ENCODE assay signal across 26 mouse cellular contexts in the genomic region with DNA sequence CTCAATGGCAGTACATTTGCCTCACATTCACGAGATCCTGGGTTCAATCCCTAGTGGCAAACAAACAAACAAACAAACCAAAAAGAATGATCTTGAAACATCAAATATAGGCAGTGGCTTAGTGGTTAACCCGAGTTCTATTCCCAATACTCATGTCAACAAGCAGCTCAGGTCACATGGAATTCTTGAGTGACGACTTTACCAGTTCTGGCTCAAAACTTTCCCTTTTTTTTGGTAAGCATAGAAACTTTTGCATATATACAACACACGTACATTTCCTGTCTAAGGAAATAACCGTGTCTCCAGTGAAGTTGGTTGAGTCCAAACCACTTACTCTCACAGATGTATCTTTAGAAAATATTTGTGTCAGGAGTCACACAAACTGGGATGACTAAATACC. TPM values are rescaled to one million over a fixed set of nuclear protein-coding genes. Genes with fewer than 3 reads are reported as not detected.
A peak's percentile ranks its signal among the peaks of the same experiment; 100 is the strongest.
DNase-seq lines count a peak whose midpoint lies in the region; ATAC-seq and TF ChIP-seq lines count a peak whose summit lies in the region.
"Had no signal": no experiment of that assay in that cellular context is flagged by ENCODE, and none has a peak within 500 bp of the region (broad histone marks: within the 10 kb centered on the region; RNA-seq: fewer than 3 reads in every experiment).

No protein-coding gene starts in this region.

- H3K27ac ChIP-seq in embryonic fibroblast, embryonic 13.5 days (ENCODE audit: insufficient read depth, low read length): peak overlapping the region; percentile 60
- no peak overlapping the region for H3K27ac ChIP-seq in heart, embryonic 11.5 days (ENCODE audit: low read depth, low read length)
- H3K27ac ChIP-seq in forebrain, postnatal 0 days (ENCODE audit: low read depth, low read length): no peak overlapping the region

- H3K9ac ChIP-seq in heart, embryonic 11.5 days (ENCODE audit: low read depth, low read length): no peak overlapping the region
- no peak overlapping the region for H3K9ac ChIP-seq in forebrain, postnatal 0 days

- TF ChIP-seq POLR2A in embryonic fibroblast, embryonic 13.5 days (IDR thresholded peaks at IDR 0.05; ENCODE audit: low read depth, low read length): no peak

- H3K36me3 ChIP-seq in heart, embryonic 11.5 days (ENCODE audit: control insufficient read depth, insufficient read depth, low read length): peaks cover 5% of the 10 kb centered on the region; the same call in 1 of the 2 replicates
- H3K36me3 ChIP-seq in forebrain, postnatal 0 days (ENCODE audit: insufficient read depth): peaks cover 12% of the 10 kb centered on the region; the same call in 1 of the 2 replicates

- peaks cover 5% of the 10 kb centered on the region for H3K4me1 ChIP-seq in embryonic fibroblast, embryonic 13.5 days (ENCODE audit: control insufficient read depth, insufficient read depth, low read length)
- no peaks in the 10 kb centered on the region for H3K4me1 ChIP-seq in heart, embryonic 11.5 days (ENCODE audit: control insufficient read depth, insufficient read depth, low read length)
- no peaks in the 10 kb centered on the region for H3K4me1 ChIP-seq in forebrain, postnatal 0 days (ENCODE audit: insufficient read depth)

- TF ChIP-seq CTCF in embryonic fibroblast, embryonic 13.5 days (IDR thresholded peaks at IDR 0.05; ENCODE audit: borderline replicate concordance, insufficient read depth, low read length): no peak
- no peak for TF ChIP-seq CTCF in forebrain, postnatal 0 days (IDR thresholded peaks at IDR 0.05; ENCODE audit: low read depth)

- no peaks in the 10 kb centered on the region for H3K9me3 ChIP-seq in heart, embryonic 11.5 days (replicated peaks; ENCODE audit: control insufficient read depth, low read length)
- H3K9me3 ChIP-seq in forebrain, postnatal 0 days (ENCODE audit: low read length): no peaks in the 10 kb centered on the region
- H3K9me3 ChIP-seq: G1E had no signal

- intact Hi-C loops in left cerebral cortex, postnatal 10 days (cut with DNase I): no loop called here

- DNase-seq in 3T3-L1 (ENCODE audit: low read depth, low spot score) (peak; percentile 68), NIH3T3 (ENCODE audit: low read depth) (peak; percentile 52)
- DNase-seq in fibroblast of lung, adult 2 months (ENCODE audit: low read depth): peak; percentile 4
- no peak for DNase-seq in left cerebral cortex, postnatal 10 days (ENCODE audit: extremely low spot score in 1 of 2, low spot score in 2 of 2)
- no peak for DNase-seq in adrenal gland, postnatal 25 days
- no peak for DNase-seq in forebrain, postnatal 0 days
- DNase-seq: adrenal gland, adult 2 months; adrenal gland, adult 8-10 months; adrenal gland, postnatal 10 days; adrenal gland, postnatal 14 days; adrenal gland, postnatal 36 days; B cell, adult 2 months; cerebellum, adult 11 months; cerebellum, adult 11-12 months; cerebellum, adult 18-20 months; cerebellum, adult 2 months; cerebellum, adult 8-10 months had no signal

- no peak for ATAC-seq in heart, embryonic 11.5 days (replicated peaks; ENCODE audit: insufficient number of reproducible peaks, low FRiP score, low TSS enrichment)
- ATAC-seq in forebrain, postnatal 0 days: no peak
- ATAC-seq: activated CD4-positive, CD25-positive, alpha-beta regulatory T cell, adult 4 months; CD4-positive, CD25-positive, alpha-beta regulatory T cell, adult 4 months; Patski had no signal

- WGBS in heart, embryonic 11.5 days (ENCODE audit: insufficient replicate concordance): 77% methylated on average over 5 of the region's 5 CpGs
- WGBS in forebrain, postnatal 0 days: 84% methylated on average over 5 of the region's 5 CpGs

- H3K27me3 ChIP-seq in heart, embryonic 11.5 days (ENCODE audit: control insufficient read depth, insufficient read depth, low read length): no peaks in the 10 kb centered on the region
- no peaks in the 10 kb centered on the region for H3K27me3 ChIP-seq in forebrain, postnatal 0 days (ENCODE audit: insufficient read depth, low read length)
- H3K27me3 ChIP-seq: CH12.LX, Patski had no signal

- H3K4me3 ChIP-seq in embryonic fibroblast, embryonic 13.5 days (ENCODE audit: insufficient read depth, low read length): no peak overlapping the region
- no peak overlapping the region for H3K4me3 ChIP-seq in heart, embryonic 11.5 days (ENCODE audit: low read depth, low read length)
- no peak overlapping the region for H3K4me3 ChIP-seq in forebrain, postnatal 0 days (ENCODE audit: low read depth, low read length)

- H3K4me2 ChIP-seq in heart, embryonic 11.5 days: no peak overlapping the region
- no peak overlapping the region for H3K4me2 ChIP-seq in forebrain, postnatal 0 days (ENCODE audit: low read depth)

RNA-seq across cellular contexts. Expression of a gene that starts 20.2 kb away (rescaled TPM):
- 64.8 and 86.4 TPM in 2 replicates for polyA plus RNA-seq in embryonic fibroblast, embryonic 13.5 days (2011; ENCODE audit: insufficient read length, low read depth, missing spikeins)
- total RNA-seq in left cerebral cortex, postnatal 10 days (2021): 100 to 1,000 TPM; 100 TPM
- 34.0 and 45.7 TPM in 2 replicates for polyA plus RNA-seq in heart, embryonic 11.5 days (2014; fragmentation: Nextera tagmentation; extraction: Ambion mirVana)
- total RNA-seq in adrenal gland, postnatal 25 days (2021): 76.8 and 97.2 TPM in 2 replicates
- 44.9 and 54.4 TPM in 2 replicates for total RNA-seq in forebrain, postnatal 0 days (2014; rRNA removed)
- 29.7 and 41.9 TPM in 2 replicates for polyA plus RNA-seq in forebrain, postnatal 0 days (2015; fragmentation: Nextera tagmentation; extraction: Ambion mirVana)

RNA-seq across cellular contexts. Expression of a gene that starts 24.4 kb away (rescaled TPM):
- not detected in 2 replicates for polyA plus RNA-seq in embryonic fibroblast, embryonic 13.5 days (2011; ENCODE audit: insufficient read length, low read depth, missing spikeins)
- not detected for total RNA-seq in left cerebral cortex, postnatal 10 days (2021)
- polyA plus RNA-seq in heart, embryonic 11.5 days (2014; fragmentation: Nextera tagmentation; extraction: Ambion mirVana): 0.26 TPM in 1 of 2 replicates, not detected in the other
- not detected in 2 replicates for total RNA-seq in adrenal gland, postnatal 25 days (2021)
- 0.31 TPM in 1 of 2 replicates, not detected in the other for total RNA-seq in forebrain, postnatal 0 days (2014; rRNA removed)
- polyA plus RNA-seq in forebrain, postnatal 0 days (2015; fragmentation: Nextera tagmentation; extraction: Ambion mirVana): 0.41 TPM in 1 of 2 replicates, not detected in the other
- total RNA-seq: adrenal gland, adult 18-20 months; adrenal gland, adult 2 months; adrenal gland, postnatal 14 days; CH12.LX; G1E had no signal
- polyA plus RNA-seq: activated CD4-positive, CD25-positive, alpha-beta regulatory T cell, adult 4 months; adrenal gland, adult 2 months; CD4-positive, CD25-positive, alpha-beta regulatory T cell, adult 4 months; G1E; Patski had no signal

RNA-seq across cellular contexts. Expression of a gene that starts 40.8 kb away (rescaled TPM):
- polyA plus RNA-seq in embryonic fibroblast, embryonic 13.5 days (2011; ENCODE audit: insufficient read length, low read depth, missing spikeins): not detected in 2 replicates
- total RNA-seq in left cerebral cortex, postnatal 10 days (2021): not detected
- polyA plus RNA-seq in heart, embryonic 11.5 days (2014; fragmentation: Nextera tagmentation; extraction: Ambion mirVana): not detected in 2 replicates
- total RNA-seq in adrenal gland, postnatal 25 days (2021): 4.7 and 10.9 TPM in 2 replicates
- not detected in 2 replicates for total RNA-seq in forebrain, postnatal 0 days (2014; rRNA removed)
- 0.11 TPM in 1 of 2 replicates, not detected in the other for polyA plus RNA-seq in forebrain, postnatal 0 days (2015; fragmentation: Nextera tagmentation; extraction: Ambion mirVana)
- total RNA-seq: CH12.LX, G1E had no signal
- polyA plus RNA-seq: activated CD4-positive, CD25-positive, alpha-beta regulatory T cell, adult 4 months; brain, embryonic 14.5 days; CD4-positive, CD25-positive, alpha-beta regulatory T cell, adult 4 months; cerebellum, adult 2 months; G1E; Patski had no signal

Comparison
In these comparisons a context has a peak if more than half of its experiments do, and no peak if none do; other contexts are left out.
1. DNase-seq: peak in 3T3-L1 (single experiment), NIH3T3 (single experiment) and fibroblast of lung, adult 2 months (single experiment); none in left cerebral cortex, postnatal 10 days (0 of 2), adrenal gland, postnatal 25 days (single experiment) and forebrain, postnatal 0 days (single experiment).